Mouse (Mus musculus) limb, embryonic 15.5 days (tissue): ENCODE measurements at regions not wholly inside any gene's neighbourhood (a gene's known extent, or its start where the extent isn't known, plus 50 kb on each side); places are given as distances from the start of the nearest gene placed in this dataset.

Experiments used
- ATAC-seq: fragments of 200-750 bp; cut with Nextera tagmentation; 2 replicates; pipeline ENCODE4 v1.8.0; 2017; ENCODE audit warnings: low read depth, moderate TSS enrichment; ENCODE audit not compliant: insufficient number of reproducible peaks, low FRiP score, low TSS enrichment
- H3K27ac ChIP-seq: fragments of 300-500 bp; sonication (generic); 2 replicates; pipeline ENCODE4 v1.5.1; 2015; ENCODE audit warnings: moderate library complexity, mild to moderate bottlenecking, inconsistent platforms
- H3K27me3 ChIP-seq: fragments of 300-500 bp; sonication (generic); 2 replicates; pipeline ENCODE4 v1.6.1; 2015; ENCODE audit warnings: inconsistent platforms
- H3K36me3 ChIP-seq: fragments of 300-500 bp; sonication (generic); 2 replicates; pipeline ENCODE4 v1.6.1; 2015; ENCODE audit warnings: inconsistent platforms
- H3K4me1 ChIP-seq: fragments of 300-500 bp; sonication (generic); 2 replicates; pipeline ENCODE4 v1.6.1; 2015; ENCODE audit warnings: inconsistent platforms
- H3K4me2 ChIP-seq: fragments of 300-500 bp; sonication (generic); 2 replicates; pipeline ENCODE4 v1.6.1; 2015; ENCODE audit warnings: mild to moderate bottlenecking, inconsistent platforms
- H3K4me3 ChIP-seq: fragments of 300-500 bp; sonication (generic); 2 replicates; pipeline ENCODE4 v1.5.1; 2015; ENCODE audit warnings: mild to moderate bottlenecking, inconsistent platforms
- H3K9ac ChIP-seq: fragments of 300-500 bp; sonication (generic); 2 replicates; pipeline ENCODE4 v1.6.1; 2015; ENCODE audit warnings: inconsistent platforms
- H3K9me3 ChIP-seq: fragments of 300-500 bp; sonication (generic); 2 replicates; pipeline ENCODE4 v1.6.1; 2016; ENCODE audit warnings: inconsistent platforms
- WGBS: fragments of 180-500 bp; shearing (Covaris S2); methylation state at CpG from one replicate; pipeline ENCODE4 v1.1.7; 2015; 5-methylcytosine and 5-hydroxymethylcytosine counted together

DNA sequence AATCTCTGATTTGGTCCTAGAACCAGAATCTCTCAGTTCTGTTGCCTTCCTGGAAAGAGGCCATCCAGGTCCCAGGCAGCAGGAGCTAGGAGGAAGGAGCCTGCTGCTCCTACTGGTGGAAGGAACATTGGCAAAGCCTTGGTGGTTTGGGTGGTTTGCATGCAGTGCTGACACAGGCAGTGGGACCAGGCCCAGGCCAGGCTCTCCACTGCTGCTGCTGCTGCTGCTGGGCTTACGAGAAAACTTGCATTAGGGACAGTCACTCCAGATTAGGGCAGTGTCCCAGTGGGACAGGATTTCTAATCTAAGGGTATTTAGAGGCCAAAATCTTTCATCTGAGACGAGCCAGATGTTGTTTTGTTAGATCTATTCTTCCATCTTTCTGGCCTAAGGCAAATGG lies 172.1 kb upstream of the Bmper start:
- peak overlapping the region; percentile 67 for H3K27ac ChIP-seq

DNA sequence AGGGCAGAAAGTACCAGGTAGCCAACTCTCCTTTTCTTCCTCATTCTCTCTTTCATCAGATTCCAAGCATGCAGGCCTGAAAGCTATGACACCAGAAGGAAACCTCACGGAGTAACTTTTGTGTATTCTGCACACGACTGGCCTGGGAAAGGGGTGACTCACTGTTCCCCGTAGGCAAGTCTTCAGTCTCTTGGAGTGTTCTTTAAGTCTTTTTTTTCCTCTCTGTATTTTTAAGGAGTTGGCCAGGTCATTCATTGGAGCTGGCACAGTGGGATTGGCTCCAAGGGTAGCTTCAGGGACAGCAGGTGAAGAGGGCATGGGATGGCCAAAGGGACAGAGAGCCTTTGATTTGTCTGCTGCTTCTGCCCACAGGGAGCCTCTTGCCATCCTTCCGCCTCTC lies 163.3 kb upstream of the Bmper start:
- H3K4me2 ChIP-seq, result no peak overlapping the region
- no peaks in the 10 kb centered on the region for H3K36me3 ChIP-seq
- 0 out of 2 replicates have a peak, but pooled peaks cover 3% of the 10 kb centered on the region for H3K4me1 ChIP-seq
- H3K9me3 ChIP-seq, result no peaks in the 10 kb centered on the region
- 74% methylated on average over 4 of the region's 4 CpGs for WGBS
- H3K27ac ChIP-seq, result no peak overlapping the region
- no peak overlapping the region for H3K4me3 ChIP-seq
- no peaks in the 10 kb centered on the region for H3K27me3 ChIP-seq
- H3K9ac ChIP-seq, result no peak overlapping the region
- no peak for ATAC-seq

More for the DNA sequence above, 172.1 kb upstream of the Bmper start:
- Histone ChIP-seq H3K4me1 (peaks cover 8% of the 10 kb centered on the region; the same call in 1 of the 2 replicates), H3K9me3 (no peaks in the 10 kb centered on the region), H3K4me2 (no peak overlapping the region), H3K4me3 (no peak overlapping the region), H3K9ac (no peak overlapping the region), H3K27me3 (no peaks in the 10 kb centered on the region), H3K36me3 (no peaks in the 10 kb centered on the region)
- WGBS, result 33% methylated on average over 2 of the region's 2 CpGs
- no peak for ATAC-seq

DNA sequence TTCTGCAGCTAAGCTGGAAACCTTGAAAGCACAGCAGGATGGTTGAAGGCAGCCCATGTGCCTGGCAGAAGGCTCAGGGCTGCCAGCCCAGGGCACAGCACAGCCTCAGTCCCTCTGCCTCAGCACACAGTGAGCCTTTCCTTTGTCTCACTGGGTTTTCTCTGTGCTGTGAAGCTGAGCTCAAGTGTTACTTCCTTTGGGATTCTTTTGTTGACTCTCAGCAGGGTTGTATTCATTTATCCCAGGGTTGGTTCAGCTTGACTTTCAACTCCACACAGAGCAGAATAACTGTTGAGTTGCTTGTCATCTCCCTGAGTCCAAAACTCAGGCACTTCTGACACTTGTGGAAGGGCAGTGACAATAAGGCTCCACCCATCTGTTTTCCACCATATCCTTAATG lies 162.3 kb upstream of the Bmper start:
- Histone ChIP-seq H3K27me3 (no peaks in the 10 kb centered on the region), H3K4me2 (no peak overlapping the region), H3K36me3 (no peaks in the 10 kb centered on the region), H3K4me3 (no peak overlapping the region), H3K9me3 (no peaks in the 10 kb centered on the region), H3K27ac (no peak overlapping the region), H3K9ac (no peak overlapping the region), H3K4me1 (0 out of 2 replicates have a peak, but pooled peaks cover 3% of the 10 kb centered on the region)
- ATAC-seq, result no peak

- ATAC-seq, result no peak
- 0 out of 2 replicates have a peak, but pooled peaks cover 3% of the 10 kb centered on the region for H3K4me1 ChIP-seq
- no peak overlapping the region for H3K9ac ChIP-seq
- 46% methylated on average over 4 of the region's 4 CpGs for WGBS
- H3K27ac ChIP-seq, result no peak overlapping the region
- H3K4me3 ChIP-seq, result no peak overlapping the region
- no peak overlapping the region for H3K4me2 ChIP-seq
- H3K36me3 ChIP-seq, result no peaks in the 10 kb centered on the region
- no peaks in the 10 kb centered on the region for H3K27me3 ChIP-seq
- no peaks in the 10 kb centered on the region for H3K9me3 ChIP-seq
Observed at GRCm38 (mm10) chr9:23061179-23061929, 161.5 kb upstream of the Bmper start.

GRCm38 (mm10) chr9:23062057-23062655 lies 160.7 kb upstream of the Bmper start:
- H3K4me3 ChIP-seq, result no peak overlapping the region
- H3K9ac ChIP-seq, result no peak overlapping the region
- no peaks in the 10 kb centered on the region for H3K36me3 ChIP-seq
- no peaks in the 10 kb centered on the region for H3K27me3 ChIP-seq
- H3K27ac ChIP-seq, result no peak overlapping the region
- no peaks in the 10 kb centered on the region for H3K9me3 ChIP-seq
- no peak for ATAC-seq
- WGBS, result 36% methylated on average over 8 of the region's 8 CpGs
- 0 out of 2 replicates have a peak, but pooled peaks cover 3% of the 10 kb centered on the region for H3K4me1 ChIP-seq
- no peak overlapping the region for H3K4me2 ChIP-seq

DNA sequence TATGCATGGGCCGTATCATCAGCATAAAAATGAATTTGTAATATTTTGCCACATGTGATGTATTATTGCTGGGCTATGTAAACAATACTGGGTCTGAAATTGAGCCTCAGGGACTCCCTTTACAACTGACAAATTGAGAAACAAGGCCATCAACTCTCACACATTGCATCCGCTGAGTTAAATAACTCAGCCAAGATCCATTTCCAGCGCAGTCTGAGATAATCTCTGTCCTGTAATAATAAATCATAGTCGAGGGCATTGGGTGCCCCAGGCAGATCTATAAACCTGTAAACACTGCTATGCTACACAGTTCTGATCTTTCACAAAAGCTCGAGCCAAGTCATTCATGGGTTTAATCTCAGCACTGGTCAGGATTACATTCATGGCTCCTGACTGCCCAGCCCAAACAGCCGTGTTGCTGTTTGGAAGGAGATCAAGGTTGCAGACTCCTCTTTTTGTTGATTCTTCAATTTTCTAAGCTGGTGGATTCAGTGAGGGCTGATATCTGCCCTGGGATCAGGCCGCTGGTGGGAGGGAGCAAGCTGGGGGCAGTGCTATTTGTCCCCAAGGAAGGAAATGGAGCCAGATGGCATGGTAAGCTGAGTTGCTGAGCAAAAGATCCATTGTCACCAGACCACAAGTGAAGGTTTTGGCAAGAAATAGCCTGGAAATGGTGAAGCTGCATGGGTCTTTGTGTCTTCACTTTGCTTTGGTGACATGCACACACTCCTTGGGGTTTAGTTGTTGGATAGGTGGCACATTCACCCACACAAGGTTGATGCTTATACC lies 160.0 kb upstream of the Bmper start:
- ATAC-seq, result no peak
- Histone ChIP-seq H3K9me3 (no peaks in the 10 kb centered on the region), H3K4me3 (no peak overlapping the region), H3K36me3 (no peaks in the 10 kb centered on the region), H3K9ac (no peak overlapping the region), H3K4me2 (no peak overlapping the region), H3K27me3 (no peaks in the 10 kb centered on the region), H3K4me1 (0 out of 2 replicates have a peak, but pooled peaks cover 3% of the 10 kb centered on the region), H3K27ac (no peak overlapping the region)
- WGBS, result 42% methylated on average over 7 of the region's 7 CpGs

DNA sequence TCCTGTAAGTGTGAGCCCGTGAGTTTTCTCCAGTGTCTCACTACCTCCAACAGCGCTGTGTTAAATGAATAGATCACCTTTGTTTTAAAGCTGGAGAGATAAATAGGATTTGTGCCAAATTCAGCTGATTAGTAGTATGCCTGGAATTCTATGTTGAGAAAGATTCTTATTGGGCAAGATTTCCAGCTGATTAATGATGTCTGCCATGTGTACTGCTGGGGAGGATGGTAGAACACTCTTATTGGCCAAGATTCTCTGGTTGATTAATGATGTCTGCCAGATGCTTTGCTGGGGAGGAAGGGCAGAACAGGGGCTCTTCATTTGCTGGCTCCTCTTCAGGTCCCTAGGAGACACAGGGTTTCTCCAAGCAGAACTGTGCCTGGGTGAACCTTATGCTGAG lies 158.9 kb upstream of the Bmper start:
- Histone ChIP-seq H3K9ac (no peak overlapping the region), H3K36me3 (no peaks in the 10 kb centered on the region), H3K9me3 (no peaks in the 10 kb centered on the region), H3K4me3 (no peak overlapping the region), H3K4me1 (0 out of 2 replicates have a peak, but pooled peaks cover 3% of the 10 kb centered on the region), H3K27me3 (no peaks in the 10 kb centered on the region), H3K27ac (no peak overlapping the region), H3K4me2 (no peak overlapping the region)
- 81% methylated on average over 2 of the region's 2 CpGs for whole genome bisulfite sequencing
- ATAC-seq, result no peak

DNA sequence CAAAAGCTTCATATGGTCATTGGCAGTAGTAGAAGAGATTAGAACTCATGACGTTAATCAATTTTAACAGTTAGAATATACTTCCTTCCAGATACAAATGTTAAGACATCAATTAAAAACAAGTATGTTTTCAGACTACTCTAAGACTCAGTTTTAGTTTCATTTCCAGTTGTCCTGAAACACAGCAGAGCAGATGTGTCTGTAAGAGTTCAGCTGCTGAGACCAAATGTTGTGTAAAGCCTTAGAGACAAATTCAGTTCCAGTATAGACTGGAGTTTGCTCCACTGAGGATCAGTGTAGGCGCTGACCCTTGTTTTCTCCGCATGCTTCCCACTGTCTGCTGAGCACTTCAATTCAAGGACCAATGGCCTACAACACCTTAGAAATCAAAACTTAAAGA lies 158.1 kb upstream of the Bmper start:
- no peaks in the 10 kb centered on the region for H3K27me3 ChIP-seq
- no peak overlapping the region for H3K4me3 ChIP-seq
- no peak overlapping the region for H3K27ac ChIP-seq
- no peak overlapping the region for H3K4me2 ChIP-seq
- H3K9ac ChIP-seq, result no peak overlapping the region
- 89% methylated on average over 3 of the region's 3 CpGs for WGBS
- no peak for ATAC-seq
- no peaks in the 10 kb centered on the region for H3K9me3 ChIP-seq
- no peaks in the 10 kb centered on the region for H3K36me3 ChIP-seq
- H3K4me1 ChIP-seq, result 0 out of 2 replicates have a peak, but pooled peaks cover 3% of the 10 kb centered on the region

GRCm38 (mm10) chr9:23068101-23068791 lies 154.6 kb upstream of the Bmper start:
- H3K36me3 ChIP-seq, result no peaks in the 10 kb centered on the region
- no peak overlapping the region for H3K4me3 ChIP-seq
- no peak for ATAC-seq
- H3K9me3 ChIP-seq, result no peaks in the 10 kb centered on the region
- H3K9ac ChIP-seq, result no peak overlapping the region
- no peak overlapping the region for H3K4me2 ChIP-seq
- 54% methylated on average over 6 of the region's 6 CpGs for WGBS
- H3K27ac ChIP-seq, result no peak overlapping the region
- no peaks in the 10 kb centered on the region for H3K27me3 ChIP-seq
- no peaks in the 10 kb centered on the region for H3K4me1 ChIP-seq

DNA sequence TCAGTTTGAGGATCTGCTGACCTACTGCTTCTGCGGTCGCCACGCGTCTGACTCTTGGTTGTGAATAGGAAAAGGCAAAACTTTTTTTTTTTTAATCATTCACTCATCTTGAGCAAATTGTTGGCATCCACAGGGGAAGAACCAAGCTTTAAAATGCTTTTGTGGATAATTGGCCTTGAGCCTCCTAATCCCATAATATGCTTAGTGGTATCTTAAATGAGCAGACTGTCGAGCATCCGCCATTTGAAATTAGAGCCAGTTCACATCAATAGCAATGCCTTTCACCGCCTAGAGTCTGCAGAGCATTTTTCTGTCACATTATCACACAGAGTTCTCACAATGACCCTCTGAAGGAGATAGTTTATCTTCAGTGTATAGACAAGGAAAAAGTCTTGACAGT lies 153.7 kb upstream of the Bmper start:
- Histone ChIP-seq H3K27me3 (no peaks in the 10 kb centered on the region), H3K4me1 (no peaks in the 10 kb centered on the region), H3K9ac (no peak overlapping the region), H3K9me3 (no peaks in the 10 kb centered on the region), H3K36me3 (no peaks in the 10 kb centered on the region), H3K4me3 (no peak overlapping the region), H3K4me2 (no peak overlapping the region), H3K27ac (no peak overlapping the region)
- WGBS, result 84% methylated on average over 7 of the region's 7 CpGs
- ATAC-seq, result no peak

DNA sequence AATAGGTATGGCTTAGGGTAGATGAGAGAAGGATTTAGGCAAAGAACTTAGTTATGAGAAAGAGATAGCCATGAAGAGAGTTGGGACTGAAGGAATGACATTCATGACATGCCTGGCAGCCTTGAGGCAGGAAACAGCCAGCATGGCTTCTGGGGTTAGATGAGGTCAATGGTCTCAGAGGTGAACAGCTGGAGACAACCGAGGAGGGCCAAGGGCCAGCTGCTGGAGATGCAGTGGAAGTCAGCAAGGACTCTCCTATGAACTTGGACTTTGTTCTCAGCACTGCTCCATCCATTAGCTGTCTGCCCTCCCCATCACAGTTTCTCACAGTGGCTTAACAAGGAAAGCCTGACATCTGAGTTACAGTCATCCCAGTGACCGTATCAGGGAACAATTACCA lies 151.9 kb upstream of the Bmper start:
- 41% methylated on average over 2 of the region's 2 CpGs for WGBS
- Histone ChIP-seq H3K4me1 (no peaks in the 10 kb centered on the region), H3K36me3 (no peaks in the 10 kb centered on the region), H3K9ac (no peak overlapping the region), H3K4me3 (no peak overlapping the region), H3K4me2 (no peak overlapping the region), H3K27ac (no peak overlapping the region), H3K9me3 (no peaks in the 10 kb centered on the region), H3K27me3 (no peaks in the 10 kb centered on the region)
- ATAC-seq, result no peak
